In the genomic region with DNA sequence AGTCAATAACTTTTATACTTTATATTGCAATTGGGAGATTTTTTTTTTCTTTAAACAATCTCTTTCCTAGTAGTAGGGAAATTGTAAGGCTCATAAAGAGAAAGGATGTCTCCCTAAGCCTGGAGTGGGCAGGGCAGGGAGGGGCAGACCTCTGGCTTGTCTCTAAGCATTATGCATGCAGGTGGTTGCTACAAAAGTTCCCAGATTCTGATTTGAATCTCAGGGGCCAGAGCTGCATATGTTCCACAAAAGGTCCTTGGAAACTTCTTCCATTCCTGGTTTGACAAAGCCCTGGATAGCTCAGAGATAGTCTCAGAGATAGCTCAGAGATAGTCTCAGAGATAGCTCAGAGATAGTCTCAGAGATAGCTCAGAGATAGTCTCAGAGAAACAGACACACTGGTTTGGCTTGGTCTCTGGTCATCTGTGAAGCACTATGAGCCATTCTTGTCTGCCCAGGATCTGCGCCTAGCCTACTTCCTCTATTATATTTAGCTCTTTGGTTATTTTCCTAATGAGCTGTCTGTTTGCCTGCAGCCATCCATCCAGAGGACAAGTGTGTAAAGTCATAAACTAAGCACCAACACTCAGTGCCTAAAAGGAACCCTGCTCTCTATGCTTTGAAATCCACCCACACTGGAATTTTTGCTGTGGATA, we compare ENCODE assay signal across 1 mouse cellular context.
TF ChIP-seq lines count a peak whose summit lies in the region.

No protein-coding gene starts in this region.

TF ChIP-seq in CH12.LX, 34 proteins besides CTCF, POLR2A, EP300 and RAD21 (continued from another document):
- TF ChIP-seq NRF1 (IDR thresholded peaks at IDR 0.05; ENCODE audit: low read depth, low read length) (no peak), HCFC1 (IDR thresholded peaks at IDR 0.05; ENCODE audit: low read depth, low read length) (no peak), KAT2A (IDR thresholded peaks at IDR 0.05; ENCODE audit: insufficient replicate concordance, low read length) (no peak), IRF4 (IDR thresholded peaks at IDR 0.05; ENCODE audit: low read depth, low read length) (no peak), JUN (IDR thresholded peaks at IDR 0.05; ENCODE audit: insufficient read depth, low read depth, low read length) (no peak), ZC3H11A (IDR thresholded peaks at IDR 0.05; ENCODE audit: low read depth, low read length) (no peak), CHD1 (IDR thresholded peaks at IDR 0.05; ENCODE audit: low read depth, low read length) (no peak), TBP (conservative IDR thresholded peaks at IDR 0.05; ENCODE audit: low read depth, low read length) (no peak), MYC (IDR thresholded peaks at IDR 0.05; ENCODE audit: low read depth, low read length) (0 out of 2 replicates have a peak, but pooled peaks have one; percentile 20)
